Mouse (Mus musculus): Measurements from ENCODE around the gene Xpc.
A peak's percentile ranks its signal among the peaks of the same experiment; 100 is the strongest.

Xpc gene

DNA sequence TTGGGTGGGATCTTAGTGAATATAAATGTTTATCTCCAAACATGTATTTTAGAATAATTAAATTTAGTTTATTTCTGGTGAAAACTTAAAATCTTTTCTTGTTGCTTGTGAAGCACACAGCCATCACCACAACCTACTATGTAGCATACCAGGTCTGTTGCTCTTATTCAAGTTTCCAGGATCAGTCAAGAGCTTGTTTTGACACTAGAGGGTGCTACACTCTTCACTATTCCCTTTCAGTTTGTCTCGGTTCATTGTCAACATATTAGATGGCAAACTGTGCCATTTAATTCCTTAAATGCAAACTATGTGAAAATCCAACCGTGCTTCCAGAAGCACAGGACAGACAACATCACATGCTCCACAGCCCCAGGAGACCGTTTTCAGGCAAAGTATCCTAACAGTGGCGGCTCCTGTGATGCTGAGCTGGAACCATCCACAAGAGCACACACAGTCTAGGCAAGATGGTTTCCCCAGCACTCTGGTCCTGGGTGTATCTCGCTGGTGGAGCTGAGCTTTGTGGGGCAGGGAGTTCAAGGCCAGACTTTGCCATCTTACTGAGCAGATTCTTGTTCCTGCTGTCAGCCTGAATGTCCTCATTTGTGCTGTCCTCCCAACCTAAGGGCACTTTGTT lies 11.7 kb upstream of the Xpc start:
- peak; percentile 40 for DNase-seq (ENCODE audit: extremely low read depth, insufficient read length, low spot score)

DNA sequence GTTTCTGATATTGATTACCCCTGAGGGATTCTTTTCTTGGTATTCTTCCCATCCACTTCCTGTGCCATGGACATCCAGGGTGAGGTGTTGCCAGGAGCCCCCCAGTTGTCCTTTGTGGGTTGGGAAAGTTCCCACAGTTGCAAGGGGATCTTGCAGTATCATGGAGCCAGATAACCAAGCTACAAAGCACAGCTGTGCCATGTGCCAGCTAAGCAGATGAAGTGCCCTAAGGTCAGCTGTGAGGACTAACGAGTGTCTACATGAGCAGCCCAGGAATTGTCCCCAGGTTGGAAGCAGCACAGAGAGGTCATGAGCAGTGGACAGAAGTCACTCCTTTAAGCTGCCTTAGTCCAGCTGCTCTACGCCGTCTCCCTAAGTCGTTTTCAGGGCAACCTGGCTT lies 9.9 kb upstream of the Xpc start:
- DNase-seq (ENCODE audit: extremely low read depth, insufficient read length, low spot score): no peak

DNA sequence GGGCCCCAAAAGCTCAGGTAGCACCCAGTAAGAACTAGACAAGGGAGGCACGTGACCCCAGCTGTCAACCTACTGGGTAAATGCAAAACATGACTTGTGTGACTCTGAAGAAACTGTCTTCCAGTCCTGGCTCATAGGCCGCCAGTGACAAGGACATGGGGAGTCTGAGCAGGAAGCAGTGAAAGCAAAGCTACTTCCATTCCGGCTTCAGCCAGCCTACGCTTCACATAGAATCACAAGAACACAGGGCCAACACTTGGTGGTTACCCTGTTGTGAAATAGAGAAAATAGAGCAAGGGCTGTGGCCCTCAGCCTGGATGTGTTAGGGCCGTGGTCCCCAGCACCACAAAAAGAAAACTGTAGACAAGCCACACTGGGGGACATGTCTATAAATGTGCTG lies 7.1 kb upstream of the Xpc start:
- DNase-seq (ENCODE audit: extremely low read depth, insufficient read length, low spot score): no peak

DNA sequence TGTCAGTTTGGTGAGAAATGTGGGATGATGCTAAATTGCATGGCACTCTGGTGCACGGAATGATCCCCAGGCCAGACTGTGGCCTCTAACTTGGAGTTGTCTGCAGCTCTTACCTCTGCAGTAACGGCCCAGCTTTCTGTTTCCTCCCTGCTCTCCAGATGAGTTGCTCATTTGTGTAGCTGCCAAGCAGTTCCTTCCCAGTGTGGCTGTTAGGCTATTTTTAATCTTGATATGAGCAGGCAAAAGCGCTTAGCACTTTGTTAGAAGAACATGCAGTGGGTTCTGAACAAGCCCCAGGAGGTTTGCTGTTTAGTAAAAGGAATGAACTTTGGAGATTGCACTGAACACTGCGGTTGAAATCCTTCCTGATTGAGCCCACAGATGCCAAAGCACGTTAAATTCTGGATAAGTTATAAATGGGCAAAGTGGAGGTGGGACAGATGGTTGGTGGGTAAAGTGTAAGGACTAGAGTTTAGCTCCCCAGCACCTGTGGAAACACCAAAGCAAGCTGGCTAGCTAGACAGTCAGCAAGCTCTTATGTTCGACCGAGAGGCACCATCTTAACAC lies 2.8 kb upstream of the Xpc start:
- no peak for DNase-seq (ENCODE audit: extremely low read depth, insufficient read length, low spot score)

DNA sequence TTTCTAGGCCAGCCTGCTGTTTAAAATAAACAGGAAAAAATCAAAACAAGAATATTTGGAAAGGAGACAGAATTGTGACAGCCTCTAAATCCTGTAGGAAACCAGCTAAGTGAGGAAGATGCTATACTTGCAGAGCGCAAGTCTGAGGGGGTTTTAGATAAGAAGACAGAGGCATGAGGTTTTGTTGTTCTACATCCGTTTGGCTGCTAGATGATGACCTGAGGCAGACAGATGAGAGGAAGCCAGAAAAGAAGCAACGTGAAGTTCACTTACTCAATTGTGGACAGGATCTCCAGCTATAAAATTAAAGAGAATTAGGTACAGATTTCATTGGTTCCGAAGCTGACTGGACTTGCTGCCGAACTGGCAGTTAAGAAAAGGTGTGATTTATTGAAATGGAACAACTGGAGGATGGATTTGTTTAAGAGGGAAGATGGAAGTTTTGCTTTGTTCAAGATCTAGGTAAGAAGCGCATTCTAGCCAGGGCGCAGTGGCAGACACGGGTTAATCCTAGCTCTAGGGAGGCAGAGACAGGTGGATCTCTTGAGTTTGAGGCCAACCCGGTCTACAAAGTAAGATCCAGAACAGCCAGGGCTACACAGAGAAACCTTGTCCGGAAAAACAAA lies 838 bp downstream of the Xpc start:
- DNase-seq (ENCODE audit: extremely low read depth, insufficient read length, low spot score): no peak

DNA sequence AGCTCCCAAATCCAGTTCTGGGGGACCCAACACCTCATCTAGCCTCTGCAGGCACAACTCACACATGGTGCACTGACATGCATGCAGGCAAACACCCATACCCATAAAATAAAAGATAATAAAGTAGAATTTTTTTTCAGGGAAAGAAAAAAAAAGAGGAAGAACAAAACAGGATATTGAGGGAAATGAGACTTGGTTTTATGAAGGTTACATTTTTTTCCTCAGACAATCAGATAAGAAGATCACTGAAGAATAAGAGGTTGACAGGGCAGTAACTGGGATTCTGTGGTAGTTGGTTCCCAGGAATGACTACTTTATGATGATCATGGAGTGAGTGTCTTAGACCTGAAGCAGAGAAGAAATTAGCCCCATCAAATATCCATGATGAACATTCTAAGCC lies 1.6 kb downstream of the Xpc start:
- DNase-seq (ENCODE audit: extremely low read depth, insufficient read length, low spot score): no peak

DNA sequence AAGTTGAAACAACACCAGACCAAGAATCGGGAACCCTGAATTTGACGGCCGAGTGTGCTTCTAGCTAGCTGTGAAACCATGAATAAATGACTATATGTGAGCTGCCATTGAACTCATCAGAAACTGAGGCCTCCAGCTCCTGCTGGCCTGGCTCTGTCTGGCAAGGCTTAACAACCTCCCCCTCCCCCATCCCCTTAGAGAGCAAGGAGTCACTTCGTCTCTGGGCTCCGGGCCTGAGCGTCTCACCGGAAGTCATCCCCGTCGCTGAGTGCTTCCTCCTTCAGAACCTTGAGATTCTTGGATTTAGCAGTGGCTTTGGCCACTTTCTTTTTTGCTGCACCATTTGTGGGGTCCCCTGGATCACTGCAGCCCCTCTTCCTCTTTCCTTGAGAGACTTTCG lies 5.5 kb downstream of the Xpc start:
- DNase-seq (ENCODE audit: extremely low read depth, insufficient read length, low spot score): no peak

DNA sequence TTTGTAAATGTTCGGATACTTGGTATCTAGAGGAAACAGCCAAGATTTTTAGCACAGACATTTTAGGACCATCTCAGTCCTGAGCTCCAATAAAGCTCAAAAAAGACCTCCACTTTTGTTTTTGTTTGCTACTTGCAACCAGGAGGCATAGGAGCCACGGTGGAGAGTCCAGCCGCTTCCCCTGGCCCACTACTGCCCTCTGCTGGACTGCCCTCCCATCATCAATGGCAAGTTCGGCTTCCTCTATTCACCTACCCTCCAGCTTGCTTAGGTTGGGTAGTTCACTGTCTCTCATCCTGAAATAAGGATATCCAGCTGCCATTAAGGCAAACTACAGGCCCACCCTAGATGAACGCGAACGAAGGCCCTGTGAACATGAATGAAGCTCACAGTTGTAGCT lies 6.4 kb downstream of the Xpc start:
- peak; percentile 41 for DNase-seq (ENCODE audit: extremely low read depth, insufficient read length, low spot score)

DNA sequence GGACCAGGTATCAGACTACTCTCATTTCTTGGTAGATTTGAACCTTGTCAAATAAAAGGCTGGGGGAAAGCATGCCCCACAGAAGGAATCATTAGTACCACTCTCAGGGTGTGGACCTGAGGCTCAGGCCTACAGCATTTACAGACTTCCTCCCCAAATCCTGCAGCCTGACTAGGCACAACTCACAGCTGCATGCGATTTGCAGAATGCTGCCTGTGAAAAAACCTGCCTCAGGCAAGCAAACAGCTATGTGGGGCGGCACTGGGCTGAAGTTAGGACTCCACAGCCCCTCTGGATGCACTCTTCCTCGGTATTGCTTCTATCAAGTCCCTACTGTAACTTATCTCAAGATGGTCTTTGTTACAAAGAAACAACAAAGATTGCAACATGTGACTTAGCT lies 7.6 kb downstream of the Xpc start:
- DNase-seq (ENCODE audit: extremely low read depth, insufficient read length, low spot score): no peak

DNA sequence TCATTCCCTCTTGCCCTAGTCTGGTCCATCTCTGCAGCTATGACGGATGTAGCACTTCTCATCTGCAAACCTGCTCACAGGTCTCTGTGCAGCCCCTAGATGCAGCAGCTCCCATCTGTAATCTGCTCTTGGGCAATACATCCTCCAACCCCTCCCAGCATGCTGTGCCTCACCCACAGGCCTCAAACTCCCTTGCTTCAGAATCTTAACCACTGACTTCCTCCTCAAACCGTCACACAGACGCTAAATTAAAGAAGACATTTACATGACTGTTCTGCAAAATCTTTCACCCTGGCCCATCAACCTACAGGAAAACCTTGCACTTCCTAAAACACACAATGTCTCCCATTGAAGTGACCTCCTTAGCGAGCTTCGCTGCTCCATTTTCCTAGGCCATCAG lies 9.7 kb downstream of the Xpc start:
- no peak for DNase-seq (ENCODE audit: extremely low read depth, insufficient read length, low spot score)

DNA sequence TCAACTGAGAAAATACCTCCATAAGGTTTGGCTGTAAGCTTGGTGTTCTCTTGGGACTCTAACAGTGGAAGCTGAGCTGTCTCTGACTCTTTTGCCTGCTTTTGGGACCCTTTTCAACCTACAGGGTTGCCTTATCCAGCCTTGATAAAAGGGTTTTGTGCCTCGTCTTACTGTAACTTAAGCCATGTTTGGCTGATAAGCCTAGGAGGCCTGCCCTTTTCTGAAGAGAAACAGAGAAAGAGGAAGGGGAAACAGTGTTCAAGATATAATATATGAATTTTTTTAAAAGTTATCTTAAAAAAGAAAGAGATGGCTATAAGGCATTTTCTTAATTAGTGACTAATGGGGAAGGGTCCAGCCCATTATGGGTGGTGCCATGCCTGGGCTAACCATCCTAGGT lies 12.4 kb downstream of the Xpc start:
- DNase-seq (ENCODE audit: extremely low read depth, insufficient read length, low spot score): no peak

DNA sequence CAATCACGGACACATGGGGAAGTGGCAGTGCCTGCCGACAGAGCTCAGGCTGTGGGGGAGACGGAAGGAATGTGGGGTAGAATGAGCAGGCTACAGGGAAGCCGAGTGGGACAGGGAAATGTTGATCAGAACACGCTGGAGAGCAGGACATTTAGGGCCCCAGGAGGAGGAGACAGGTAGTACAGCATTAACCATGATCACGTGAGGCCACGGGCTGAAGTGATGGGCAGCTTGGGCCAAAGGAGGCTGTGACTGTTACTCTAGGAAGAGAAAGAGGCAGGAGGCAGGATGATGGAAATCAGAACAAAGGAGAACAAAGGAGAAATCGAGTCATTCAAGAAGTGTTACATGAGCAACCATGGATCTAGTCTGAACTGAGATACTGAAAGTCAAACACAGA lies 21.2 kb downstream of the Xpc start:
- no peak for DNase-seq (ENCODE audit: extremely low read depth, insufficient read length, low spot score)

DNA sequence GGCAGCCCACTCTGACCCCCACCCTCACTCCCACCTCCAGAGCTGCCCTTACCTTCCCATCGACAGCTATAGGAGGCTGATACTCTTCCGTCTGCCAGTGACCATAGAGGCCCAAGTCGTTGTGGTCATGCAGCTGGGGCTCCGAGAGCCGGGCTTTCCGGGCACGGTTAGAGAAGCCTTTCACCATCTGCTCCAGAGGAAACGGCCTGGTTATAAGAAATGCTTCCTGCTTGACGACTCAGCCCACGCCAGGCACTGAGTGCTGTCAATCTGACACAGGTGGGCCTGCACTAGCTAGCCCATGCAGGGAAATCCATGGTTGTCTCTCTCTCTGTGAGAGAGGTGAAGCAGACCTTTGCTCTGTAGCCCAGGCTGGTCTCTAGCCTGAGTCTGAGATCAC lies 22.6 kb downstream of the Xpc start:
- no peak for DNase-seq (ENCODE audit: extremely low read depth, insufficient read length, low spot score)

DNA sequence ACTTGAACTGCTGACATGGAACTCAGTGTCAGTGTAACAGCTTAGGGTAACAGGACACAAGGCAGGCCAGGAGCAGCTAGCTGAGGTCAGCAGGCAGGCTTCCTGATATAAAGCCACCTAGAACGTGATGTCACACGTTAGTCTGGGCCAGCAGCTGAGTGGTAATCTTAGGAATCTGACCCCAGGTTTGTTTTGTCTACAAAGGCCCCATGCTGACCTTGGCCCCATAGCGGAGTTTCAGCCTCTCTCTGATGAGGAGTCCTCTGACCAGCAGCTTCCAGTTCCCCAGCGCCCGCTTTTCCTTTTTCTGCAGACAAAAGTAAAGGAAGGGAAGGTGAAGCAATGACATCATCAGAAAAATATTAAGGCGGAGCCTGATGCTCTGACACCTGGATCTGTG lies 24.7 kb downstream of the Xpc start:
- DNase-seq (ENCODE audit: extremely low read depth, insufficient read length, low spot score): no peak

DNA sequence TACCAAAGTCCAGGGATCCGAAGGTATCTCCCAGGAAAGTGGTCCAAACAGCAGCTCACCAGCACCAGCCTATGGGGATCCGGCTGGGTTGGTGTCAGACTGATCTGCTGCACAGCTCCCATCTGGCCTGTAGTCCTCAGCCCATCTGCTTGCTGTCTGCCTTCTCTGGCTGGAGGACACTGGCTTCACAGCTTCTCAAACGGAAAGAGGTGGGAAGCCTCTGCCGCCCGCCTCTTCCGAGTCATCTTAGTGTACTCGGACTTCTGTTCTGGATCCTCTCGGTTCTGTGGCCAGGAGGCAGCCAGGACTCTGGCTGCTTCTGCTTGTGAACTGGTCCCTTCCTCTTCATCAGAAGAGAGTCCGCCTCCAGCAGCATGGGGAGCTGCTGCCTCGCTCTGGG lies 25.8 kb downstream of the Xpc start:
- no peak for DNase-seq (ENCODE audit: extremely low read depth, insufficient read length, low spot score)

DNA sequence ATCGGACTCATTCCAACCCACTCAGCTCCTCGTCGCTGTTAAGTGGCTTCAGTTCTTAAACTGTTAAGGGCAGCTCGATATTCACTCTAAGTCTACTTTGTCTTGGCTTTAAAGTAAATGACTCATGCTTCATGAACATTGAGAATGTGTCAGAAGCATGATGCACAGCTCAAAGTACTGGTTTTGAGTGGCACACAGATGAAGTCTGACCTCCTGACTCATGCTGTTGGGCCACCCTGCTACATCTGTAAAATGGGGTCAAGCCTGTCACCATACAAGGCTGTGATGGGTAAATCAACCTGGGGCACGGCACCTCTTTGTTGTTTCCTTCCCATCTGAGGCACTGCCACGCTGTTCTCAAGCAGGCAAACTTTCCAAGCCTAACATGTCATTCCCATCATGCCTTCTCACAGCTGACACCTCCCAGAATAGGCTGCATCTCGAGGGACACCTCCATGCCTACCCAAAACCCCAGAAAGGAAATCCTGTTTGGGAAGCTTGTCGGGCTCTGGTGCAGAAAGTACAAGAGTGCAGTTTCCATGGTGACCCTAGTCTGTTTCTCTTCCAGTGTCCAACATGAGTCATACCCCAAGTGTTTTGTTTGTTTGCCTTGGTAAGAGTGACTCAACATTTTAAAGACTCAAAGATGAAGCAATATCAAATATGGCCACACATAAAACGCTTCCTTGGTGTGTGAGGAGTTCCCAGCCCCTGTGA lies 27.0 kb downstream of the Xpc start:
- DNase-seq (ENCODE audit: extremely low read depth, insufficient read length, low spot score): peak; percentile 74

DNA sequence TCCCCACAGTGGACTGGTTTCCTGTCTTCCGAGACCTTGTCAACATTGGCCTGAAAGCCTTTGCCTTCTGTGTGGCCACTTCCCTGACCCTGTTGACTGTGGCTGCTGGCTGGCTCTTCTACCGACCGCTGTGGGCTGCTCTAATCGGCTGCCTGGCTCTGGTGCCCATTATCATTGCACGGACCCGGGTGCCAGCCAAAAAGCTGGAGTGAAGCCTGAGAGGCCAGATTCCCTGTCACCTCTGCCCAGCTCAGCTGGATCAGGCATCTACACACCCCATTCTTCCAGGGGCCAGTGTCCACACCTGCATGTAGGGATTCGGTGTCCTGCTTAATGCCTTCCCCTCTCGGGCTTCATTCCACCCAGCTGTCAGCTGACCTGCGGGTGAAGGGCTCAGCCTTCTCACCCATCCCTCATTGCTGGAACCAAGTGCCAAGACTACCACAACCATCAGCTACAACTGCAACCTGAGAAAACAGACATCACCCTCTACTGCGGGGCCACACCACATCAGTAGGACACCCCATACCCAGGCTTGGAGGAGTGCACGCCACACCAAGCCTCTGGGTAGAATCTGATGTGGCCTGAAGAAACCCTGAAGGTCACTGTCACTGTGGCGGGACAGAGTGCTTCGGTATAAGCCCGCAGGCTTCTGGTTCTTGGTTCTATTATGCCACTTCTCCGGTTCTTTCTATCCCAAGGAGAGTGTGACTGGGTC lies 28.8 kb downstream of the Xpc start:
- DNase-seq (ENCODE audit: extremely low read depth, insufficient read length, low spot score): no peak

DNA sequence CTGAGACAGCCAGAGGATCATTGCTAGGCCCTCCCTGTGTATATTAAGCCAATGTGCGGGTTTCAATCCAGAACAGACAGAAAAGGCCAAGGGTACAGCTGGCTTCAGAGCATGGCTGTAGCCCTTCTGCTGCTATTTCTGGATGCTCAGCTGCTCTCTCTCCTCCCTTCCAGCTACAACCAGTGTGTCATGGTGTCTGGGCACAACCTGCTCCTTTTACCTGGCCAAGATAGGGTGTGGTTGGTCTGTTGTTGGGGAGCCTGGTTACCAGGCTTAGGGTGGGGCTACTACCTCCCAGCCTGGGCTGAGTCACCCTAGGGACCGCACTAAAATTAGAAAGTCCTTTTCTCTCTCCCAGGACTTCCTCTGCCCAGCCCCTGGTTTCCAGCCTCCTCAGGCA lies 32.3 kb downstream of the Xpc start:
- no peak for DNase-seq (ENCODE audit: extremely low read depth, insufficient read length, low spot score)

DNA sequence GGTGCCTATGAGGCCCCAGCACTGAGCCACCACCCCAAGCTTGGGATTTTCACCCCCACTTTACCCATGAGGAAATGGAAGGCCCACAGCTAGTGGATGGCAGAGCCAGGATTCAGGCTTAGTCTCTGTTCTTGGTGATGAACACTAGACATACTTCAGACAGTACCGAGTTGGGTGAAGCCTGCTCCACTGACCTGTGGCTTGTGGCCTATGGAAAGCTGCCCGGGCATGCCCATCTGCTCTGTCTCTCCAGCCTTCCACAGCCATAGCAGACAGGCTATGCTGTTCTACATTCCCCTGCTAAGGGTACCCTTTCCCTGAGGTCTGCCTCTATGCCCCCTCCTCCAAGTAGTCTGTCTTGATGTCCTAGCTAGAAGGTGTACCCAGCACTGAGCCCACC lies 39.1 kb downstream of the Xpc start:
- DNase-seq (ENCODE audit: extremely low read depth, insufficient read length, low spot score): no peak

DNA sequence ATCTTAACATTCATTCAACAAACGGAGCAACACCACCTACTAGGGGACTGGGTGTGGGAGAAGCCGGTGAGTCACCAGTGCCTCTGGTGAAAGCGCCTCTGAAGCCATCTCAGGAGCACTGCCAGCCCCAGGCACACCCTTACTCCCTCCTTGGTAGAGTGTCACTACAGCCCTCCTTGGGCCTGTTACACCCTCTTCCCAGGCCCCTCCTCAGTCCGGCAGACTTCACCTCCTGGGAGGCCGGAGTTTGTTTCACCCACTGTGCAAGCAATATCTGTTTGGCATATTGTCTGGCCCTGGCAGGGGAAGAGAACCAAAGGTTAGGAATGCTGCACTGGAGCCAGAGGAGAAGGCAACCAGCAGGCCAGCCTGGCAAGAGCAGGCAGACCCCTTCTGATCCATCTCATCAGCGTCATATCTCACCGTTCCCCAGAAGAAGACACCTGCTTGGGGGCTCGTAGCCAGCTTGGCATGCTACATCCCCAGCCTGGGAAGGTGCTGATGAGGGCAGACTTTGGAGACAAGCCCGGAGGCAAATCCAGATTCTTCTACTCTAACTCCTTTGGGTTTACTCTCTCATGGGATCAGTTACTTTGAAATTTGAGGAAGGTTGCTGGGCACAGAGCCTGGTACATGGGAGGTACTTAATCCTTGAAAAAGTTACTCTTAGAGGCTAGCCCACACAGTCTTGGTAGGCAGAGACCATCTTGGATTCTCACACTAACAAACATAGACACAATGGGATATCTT lies 41.1 kb downstream of the Xpc start:
- DNase-seq (ENCODE audit: extremely low read depth, insufficient read length, low spot score): peak; percentile 67

Data from 3134 (cell line).